Mouse (Mus musculus) embryonic facial prominence, embryonic 11.5 days (tissue): ENCODE measurements at regions not wholly inside any gene's neighbourhood (a gene's known extent, or its start where the extent isn't known, plus 50 kb on each side); places are given as distances from the start of the nearest gene placed in this dataset.

Source experiments
- ATAC-seq: fragments of 200-750 bp; cut with Nextera tagmentation; replicated peaks from 2 replicates; pipeline ENCODE4 v1.8.0; 2017; ENCODE audit warnings: low read depth; ENCODE audit not compliant: insufficient number of reproducible peaks, low FRiP score, low TSS enrichment
- DNase-seq: peaks from one replicate; pipeline ENCODE4 v3.0.0-alpha.2; 2015; ENCODE audit warnings: low spot score
- H3K27ac ChIP-seq: fragments of 300-500 bp; sonication (generic); replicated peaks from 2 replicates; pipeline ENCODE4 v1.5.1; 2014; ENCODE audit warnings: mild to moderate bottlenecking, low read depth, low read length, control low read depth
- H3K27me3 ChIP-seq: fragments of 300-500 bp; sonication (generic); 2 replicates; pipeline ENCODE4 v1.6.1; 2014; ENCODE audit warnings: mild to moderate bottlenecking, low read length, moderate library complexity, mixed read lengths; ENCODE audit not compliant: control insufficient read depth, insufficient read depth
- H3K36me3 ChIP-seq: fragments of 300-500 bp; sonication (generic); replicated peaks from 2 replicates; pipeline ENCODE4 v1.6.1; 2014; ENCODE audit warnings: low read depth, mild to moderate bottlenecking, low read length, moderate library complexity, mixed read lengths; ENCODE audit not compliant: control insufficient read depth, insufficient read depth
- H3K4me1 ChIP-seq: fragments of 300-500 bp; sonication (generic); 2 replicates; pipeline ENCODE4 v1.6.1; 2014; ENCODE audit warnings: low read length, mixed read lengths; ENCODE audit not compliant: control insufficient read depth, insufficient read depth
- H3K4me2 ChIP-seq: fragments of 300-500 bp; sonication (generic); 2 replicates; pipeline ENCODE4 v1.6.1; 2014; ENCODE audit warnings: low read depth, mild to moderate bottlenecking, control low read depth, low read length, moderate library complexity
- H3K4me3 ChIP-seq: fragments of 300-500 bp; sonication (generic); 2 replicates; pipeline ENCODE4 v1.5.1; 2014; ENCODE audit warnings: low read depth, low read length, control low read depth
- H3K9ac ChIP-seq: fragments of 300-500 bp; sonication (generic); replicated peaks from 2 replicates; pipeline ENCODE4 v1.6.1; 2014; ENCODE audit warnings: mild to moderate bottlenecking, control low read depth, low read length
- H3K9me3 ChIP-seq: fragments of 300-500 bp; sonication (generic); replicated peaks from 2 replicates; pipeline ENCODE4 v1.6.1; 2016; ENCODE audit warnings: mild to moderate bottlenecking, low read length, inconsistent platforms, mixed read lengths; ENCODE audit not compliant: control insufficient read depth
- WGBS: fragments of 180-500 bp; shearing (Covaris S2); extraction: QIAGEN DNeasy Blood & Tissue Kit; methylation state at CpG from one replicate; pipeline ENCODE4 v1.1.7; 2014; 5-methylcytosine and 5-hydroxymethylcytosine counted together

- Histone ChIP-seq H3K36me3 (no peaks in the 10 kb centered on the region), H3K9me3 (no peaks in the 10 kb centered on the region), H3K4me3 (peak overlapping the region; percentile 32; the same call in 1 of the 2 replicates), H3K4me1 (no peaks in the 10 kb centered on the region), H3K9ac (no peak overlapping the region), H3K27me3 (no peaks in the 10 kb centered on the region), H3K4me2 (peak overlapping the region; percentile 70; the same call in 1 of the 2 replicates), H3K27ac (no peak overlapping the region)
- DNase-seq (peak; percentile 20), ATAC-seq (no peak)
- WGBS = 0% methylated on average over 1 of the region's 1 CpGs
Observed at GRCm38 (mm10) chr15:36375549-36375885, 632.1 kb downstream of the Zfp706 start.

- peak overlapping the region; percentile 55 for H3K9ac ChIP-seq
- no peaks in the 10 kb centered on the region for H3K36me3 ChIP-seq
- 2% methylated on average over 20 of the region's 20 CpGs for WGBS
- no peaks in the 10 kb centered on the region for H3K27me3 ChIP-seq
- no peaks in the 10 kb centered on the region for H3K4me1 ChIP-seq
- ATAC-seq = 0 out of 2 replicates have a peak, but pooled peaks have one; percentile 56
- H3K4me3 ChIP-seq = peak overlapping the region; percentile 32
- 0 out of 2 replicates have a peak overlapping the region, but pooled peaks have one; percentile 8 for H3K27ac ChIP-seq
- H3K4me2 ChIP-seq = peak overlapping the region; percentile 70
- H3K9me3 ChIP-seq = no peaks in the 10 kb centered on the region
- peak; percentile 66 for DNase-seq
Observed at GRCm38 (mm10) chr15:36374732-36375548, 632.6 kb downstream of the Zfp706 start.

GRCm38 (mm10) chr15:36373900-36374611 is 633.5 kb downstream of the Zfp706 start:
- Histone ChIP-seq H3K4me1 (no peaks in the 10 kb centered on the region), H3K36me3 (no peaks in the 10 kb centered on the region), H3K27me3 (no peaks in the 10 kb centered on the region), H3K9me3 (no peaks in the 10 kb centered on the region), H3K27ac (no peak overlapping the region), H3K4me2 (peak overlapping the region; percentile 70), H3K4me3 (peak overlapping the region; percentile 32), H3K9ac (peak overlapping the region; percentile 19)
- ATAC-seq (0 out of 2 replicates have a peak, but pooled peaks have one; percentile 52), DNase-seq (peak; percentile 44)
- 4% methylated on average over 11 of the region's 11 CpGs for WGBS

GRCm38 (mm10) chr15:36373481-36373880 is 634.1 kb downstream of the Zfp706 start:
- Histone ChIP-seq H3K9ac (no peak overlapping the region), H3K27me3 (no peaks in the 10 kb centered on the region), H3K27ac (no peak overlapping the region), H3K4me2 (no peak overlapping the region), H3K4me3 (no peak overlapping the region), H3K36me3 (no peaks in the 10 kb centered on the region), H3K9me3 (no peaks in the 10 kb centered on the region), H3K4me1 (no peaks in the 10 kb centered on the region)
- no peak for ATAC-seq
- WGBS = 44% methylated on average over 3 of the region's 3 CpGs
- DNase-seq = no peak

- no peaks in the 10 kb centered on the region for H3K27me3 ChIP-seq
- no peaks in the 10 kb centered on the region for H3K36me3 ChIP-seq
- H3K4me3 ChIP-seq = no peak overlapping the region
- no peak overlapping the region for H3K9ac ChIP-seq
- no peak for DNase-seq
- no peak for ATAC-seq
- H3K9me3 ChIP-seq = no peaks in the 10 kb centered on the region
- no peak overlapping the region for H3K27ac ChIP-seq
- no peak overlapping the region for H3K4me2 ChIP-seq
- H3K4me1 ChIP-seq = no peaks in the 10 kb centered on the region
Observed at GRCm38 (mm10) chr15:36371382-36371781, 636.2 kb downstream of the Zfp706 start.

GRCm38 (mm10) chr15:36370906-36371305 is 636.7 kb downstream of the Zfp706 start:
- H3K27me3 ChIP-seq = no peaks in the 10 kb centered on the region
- no peaks in the 10 kb centered on the region for H3K36me3 ChIP-seq
- no peak overlapping the region for H3K27ac ChIP-seq
- no peak overlapping the region for H3K9ac ChIP-seq
- H3K4me1 ChIP-seq = no peaks in the 10 kb centered on the region
- H3K4me2 ChIP-seq = no peak overlapping the region
- H3K9me3 ChIP-seq = no peaks in the 10 kb centered on the region
- no peak overlapping the region for H3K4me3 ChIP-seq
- DNase-seq = no peak
- WGBS = 70% methylated on average over 4 of the region's 4 CpGs
- ATAC-seq = no peak

GRCm38 (mm10) chr15:36367296-36367695 is 640.3 kb downstream of the Zfp706 start:
- no peak overlapping the region for H3K4me2 ChIP-seq
- H3K9ac ChIP-seq = no peak overlapping the region
- H3K36me3 ChIP-seq = no peaks in the 10 kb centered on the region
- ATAC-seq (no peak), DNase-seq (no peak)
- no peak overlapping the region for H3K27ac ChIP-seq
- H3K27me3 ChIP-seq = no peaks in the 10 kb centered on the region
- H3K4me1 ChIP-seq = no peaks in the 10 kb centered on the region
- H3K9me3 ChIP-seq = no peaks in the 10 kb centered on the region
- no peak overlapping the region for H3K4me3 ChIP-seq

- H3K36me3 ChIP-seq = no peaks in the 10 kb centered on the region
- no peak overlapping the region for H3K9ac ChIP-seq
- ATAC-seq = no peak
- H3K9me3 ChIP-seq = no peaks in the 10 kb centered on the region
- H3K27me3 ChIP-seq = no peaks in the 10 kb centered on the region
- no peak overlapping the region for H3K4me2 ChIP-seq
- H3K4me3 ChIP-seq = no peak overlapping the region
- DNase-seq = no peak
- H3K27ac ChIP-seq = no peak overlapping the region
- no peaks in the 10 kb centered on the region for H3K4me1 ChIP-seq
Observed at GRCm38 (mm10) chr15:36364757-36365156, 642.8 kb downstream of the Zfp706 start.
